Mouse (Mus musculus) heart, embryonic 11.5 days (tissue): ENCODE results near the gene Tctn3. TPM values are rescaled to one million over a fixed set of nuclear protein-coding genes. Genes with fewer than 3 reads are reported as not detected.

Experiments
- ATAC-seq: fragments of 200-750 bp; cut with Nextera tagmentation; replicated peaks from 2 replicates; pipeline ENCODE4 v1.8.0; 2017; ENCODE audit warnings: moderate library complexity; ENCODE audit not compliant: insufficient number of reproducible peaks, low FRiP score, low TSS enrichment
- H3K27ac ChIP-seq: fragments of 300-500 bp; sonication (generic); 2 replicates; pipeline ENCODE4 v1.5.1; 2014; ENCODE audit warnings: mild to moderate bottlenecking, low read depth, low read length
- H3K27me3 ChIP-seq: fragments of 300-500 bp; sonication (generic); 2 replicates; pipeline ENCODE4 v1.6.1; 2014; ENCODE audit warnings: mild to moderate bottlenecking, low read length, mixed read lengths; ENCODE audit not compliant: control insufficient read depth, insufficient read depth
- H3K36me3 ChIP-seq: fragments of 300-500 bp; sonication (generic); 2 replicates; pipeline ENCODE4 v1.6.1; 2014; ENCODE audit warnings: mild to moderate bottlenecking, low read length, moderate library complexity, mixed read lengths; ENCODE audit not compliant: control insufficient read depth, insufficient read depth
- H3K4me1 ChIP-seq: fragments of 300-500 bp; sonication (generic); 2 replicates; pipeline ENCODE4 v1.6.1; 2014; ENCODE audit warnings: low read length; ENCODE audit not compliant: control insufficient read depth, insufficient read depth
- H3K4me2 ChIP-seq: fragments of 300-500 bp; sonication (generic); 2 replicates; pipeline ENCODE4 v1.6.1; 2014; ENCODE audit warnings: mild to moderate bottlenecking, moderate library complexity
- H3K4me3 ChIP-seq: fragments of 300-500 bp; sonication (generic); 2 replicates; pipeline ENCODE4 v1.5.1; 2014; ENCODE audit warnings: low read depth, low read length
- H3K9ac ChIP-seq: fragments of 300-500 bp; sonication (generic); 2 replicates; pipeline ENCODE4 v1.6.1; 2014; ENCODE audit warnings: mild to moderate bottlenecking, low read depth, low read length, moderate library complexity
- H3K9me3 ChIP-seq: fragments of 300-500 bp; sonication (generic); replicated peaks from 2 replicates; pipeline ENCODE4 v1.6.1; 2016; ENCODE audit warnings: low read length; ENCODE audit not compliant: control insufficient read depth
- WGBS: fragments of 180-500 bp; shearing (Covaris S2); extraction: QIAGEN DNeasy Blood & Tissue Kit; methylation state at CpG from one replicate; pipeline ENCODE4 v1.1.7; 2014; ENCODE audit not compliant: insufficient replicate concordance; 5-methylcytosine and 5-hydroxymethylcytosine counted together
- polyA plus RNA-seq: library from polyadenylated mRNA; unstranded; fragments of >200 nt; fragmentation: Nextera tagmentation; extraction: Ambion mirVana; gene quantifications from 2 replicates; pipeline ENCODE4 v1.2.1, GENCODE M21; 2014

Gene Tctn3
- 7.6 and 10.3 TPM in 2 replicates for polyA plus RNA-seq

DNA sequence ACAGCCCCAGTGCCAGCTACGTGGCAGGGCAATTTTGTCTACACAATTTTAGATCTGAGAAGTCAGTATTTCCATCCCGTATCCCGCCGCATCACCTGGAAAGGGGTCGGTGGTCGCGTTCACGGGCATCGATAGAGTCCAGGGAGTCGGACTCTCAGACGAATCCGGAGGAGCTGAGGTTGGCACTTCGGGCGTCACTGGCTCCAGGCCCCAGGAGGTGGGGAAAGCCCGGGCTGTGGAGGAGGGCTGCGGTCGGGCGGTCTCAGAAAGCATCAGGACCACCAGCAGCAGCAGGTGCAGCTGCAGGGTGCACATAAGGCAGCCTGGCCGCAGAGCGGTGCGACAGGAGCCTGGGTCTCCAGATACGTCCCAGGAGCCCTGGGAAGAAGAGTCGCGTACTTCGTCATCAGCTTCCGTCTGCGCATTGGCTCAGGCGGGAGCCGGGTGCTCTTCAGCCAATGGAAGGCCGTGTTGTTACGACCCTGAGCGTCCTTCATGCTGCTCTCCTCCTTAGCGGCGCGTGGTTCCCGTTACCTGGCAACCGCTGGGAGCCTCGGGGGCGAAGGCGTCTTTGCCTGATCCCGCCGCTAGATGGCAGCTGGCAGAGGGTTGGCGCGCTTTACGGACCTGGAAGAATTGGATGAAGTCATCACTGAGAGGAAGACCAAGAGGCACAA, at the start of gene Tctn3, which contains the start of gene Entpd1:
TSS of gene Tctn3 (minus strand) at position 404 of the 677 bp plus-strand sequence.
TSS of gene Entpd1 (plus strand) at position 537 of the 677 bp plus-strand sequence.
- 0% methylated on average over 45 of the region's 45 CpGs for WGBS
- ATAC-seq, result peak; percentile 100
- H3K36me3 ChIP-seq, result no peaks in the 10 kb centered on the region
- H3K4me1 ChIP-seq, result peaks cover 4% of the 10 kb centered on the region; the same call in 1 of the 2 replicates
- no peaks in the 10 kb centered on the region for H3K9me3 ChIP-seq
- H3K27me3 ChIP-seq, result peaks cover 3% of the 10 kb centered on the region; the same call in 1 of the 2 replicates
- peak within 1 kb of the TSS; percentile 74 for H3K4me3 ChIP-seq
- peak within 1 kb of the TSS; percentile 71 for H3K9ac ChIP-seq
- no peak within 1 kb of the TSS for H3K27ac ChIP-seq
- peak within 1 kb of the TSS; percentile 91 for H3K4me2 ChIP-seq

DNA sequence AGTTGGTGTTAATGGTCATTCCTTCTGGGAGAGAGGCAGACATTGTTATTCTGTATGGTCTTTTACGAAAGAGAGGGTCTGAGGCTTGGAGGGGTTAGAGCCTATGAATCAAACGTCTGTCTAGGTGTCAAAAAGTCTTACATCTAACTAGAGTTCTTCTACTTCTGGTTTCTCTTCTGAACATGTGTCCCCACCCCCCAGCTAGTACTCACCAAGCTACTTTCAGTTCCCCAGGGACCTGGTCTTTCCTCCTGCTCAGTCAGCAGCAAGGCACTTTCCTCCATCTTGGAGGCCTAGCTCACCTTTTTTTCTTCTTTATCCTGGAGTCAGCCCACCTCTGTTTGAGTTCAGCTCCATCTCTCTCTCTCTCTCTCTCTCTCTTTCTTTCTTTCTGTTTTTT, 49.1 kb upstream of the Tctn3 start:
- 63% methylated on average over 2 of the region's 2 CpGs for WGBS
- Histone ChIP-seq H3K27ac (no peak overlapping the region), H3K9me3 (no peaks in the 10 kb centered on the region), H3K36me3 (no peaks in the 10 kb centered on the region), H3K27me3 (no peaks in the 10 kb centered on the region), H3K9ac (no peak overlapping the region), H3K4me2 (peak overlapping the region; percentile 84), H3K4me1 (peaks cover 2% of the 10 kb centered on the region; the same call in 1 of the 2 replicates), H3K4me3 (peak overlapping the region; percentile 40)
- no peak for ATAC-seq

- peak overlapping the region; percentile 84 for H3K4me2 ChIP-seq
- peak overlapping the region; percentile 65 for H3K9ac ChIP-seq
- peak overlapping the region; percentile 62 for H3K27ac ChIP-seq
- WGBS, result 9% methylated on average over 9 of the region's 9 CpGs
- no peaks in the 10 kb centered on the region for H3K9me3 ChIP-seq
- no peak for ATAC-seq
- peaks cover 2% of the 10 kb centered on the region; the same call in 1 of the 2 replicates for H3K4me1 ChIP-seq
- H3K27me3 ChIP-seq, result no peaks in the 10 kb centered on the region
- peak overlapping the region; percentile 40 for H3K4me3 ChIP-seq
- H3K36me3 ChIP-seq, result no peaks in the 10 kb centered on the region
Measured at GRCm38 (mm10) chr19:40660510-40660909, 48.5 kb upstream of the Tctn3 start.

GRCm38 (mm10) chr19:40659651-40660478, 47.8 kb upstream of the Tctn3 start:
- peak overlapping the region; percentile 40 for H3K4me3 ChIP-seq
- ATAC-seq, result no peak
- H3K27me3 ChIP-seq, result no peaks in the 10 kb centered on the region
- peak overlapping the region; percentile 84 for H3K4me2 ChIP-seq
- H3K36me3 ChIP-seq, result no peaks in the 10 kb centered on the region
- H3K9me3 ChIP-seq, result no peaks in the 10 kb centered on the region
- peak overlapping the region; percentile 62 for H3K27ac ChIP-seq
- WGBS, result 1% methylated on average over 16 of the region's 16 CpGs
- H3K4me1 ChIP-seq, result peaks cover 2% of the 10 kb centered on the region; the same call in 1 of the 2 replicates
- H3K9ac ChIP-seq, result peak overlapping the region; percentile 65

DNA sequence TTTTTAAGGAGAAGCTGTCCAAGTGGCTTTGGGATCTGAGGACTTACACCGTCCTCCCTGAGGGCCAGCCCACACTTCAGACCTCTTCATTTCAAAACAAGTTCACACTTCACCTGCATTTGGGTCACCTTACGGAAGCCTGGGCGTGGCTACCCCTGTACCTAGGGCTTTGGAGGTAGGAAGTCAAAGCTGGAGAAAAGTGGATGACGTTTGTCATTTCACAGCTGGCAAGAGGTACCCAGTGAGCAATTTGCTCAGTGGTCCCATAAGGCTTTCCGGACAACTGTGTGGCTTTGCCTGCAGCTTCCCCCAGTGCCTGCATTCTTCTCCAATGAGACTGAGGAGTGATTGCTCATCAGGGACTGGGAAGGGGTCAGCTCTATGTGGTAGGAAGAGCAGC, 46.9 kb upstream of the Tctn3 start:
- peak overlapping the region; percentile 84 for H3K4me2 ChIP-seq
- WGBS, result 37% methylated on average over 5 of the region's 5 CpGs
- H3K27ac ChIP-seq, result no peak overlapping the region
- H3K36me3 ChIP-seq, result no peaks in the 10 kb centered on the region
- no peaks in the 10 kb centered on the region for H3K9me3 ChIP-seq
- H3K4me3 ChIP-seq, result 0 out of 2 replicates have a peak overlapping the region, but pooled peaks have one; percentile 40
- H3K9ac ChIP-seq, result no peak overlapping the region
- peaks cover 2% of the 10 kb centered on the region; the same call in 1 of the 2 replicates for H3K4me1 ChIP-seq
- ATAC-seq, result no peak
- no peaks in the 10 kb centered on the region for H3K27me3 ChIP-seq

DNA sequence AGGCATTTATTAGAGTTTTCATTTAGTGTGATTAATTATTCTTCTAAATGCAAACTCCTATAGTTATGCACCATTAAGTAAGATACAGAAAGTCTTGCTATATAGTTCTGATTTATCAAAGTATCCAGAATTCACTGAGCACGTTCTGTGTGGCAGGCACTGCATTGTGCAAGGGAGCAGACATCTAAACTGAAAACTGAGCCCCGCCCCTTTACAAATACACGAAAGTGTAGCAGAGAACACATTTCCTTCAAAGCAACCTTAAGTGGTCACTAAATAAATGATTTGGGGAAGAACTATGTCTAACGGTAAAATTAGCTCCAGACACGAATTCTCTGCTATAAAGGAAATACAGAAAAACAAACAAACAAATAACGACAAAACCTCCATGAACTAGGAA, 46.2 kb upstream of the Tctn3 start:
- Histone ChIP-seq H3K27ac (no peak overlapping the region), H3K4me1 (peaks cover 2% of the 10 kb centered on the region; the same call in 1 of the 2 replicates), H3K9ac (no peak overlapping the region), H3K36me3 (no peaks in the 10 kb centered on the region), H3K4me2 (no peak overlapping the region), H3K4me3 (no peak overlapping the region), H3K9me3 (no peaks in the 10 kb centered on the region), H3K27me3 (no peaks in the 10 kb centered on the region)
- 59% methylated on average over 6 of the region's 6 CpGs for WGBS
- no peak for ATAC-seq

DNA sequence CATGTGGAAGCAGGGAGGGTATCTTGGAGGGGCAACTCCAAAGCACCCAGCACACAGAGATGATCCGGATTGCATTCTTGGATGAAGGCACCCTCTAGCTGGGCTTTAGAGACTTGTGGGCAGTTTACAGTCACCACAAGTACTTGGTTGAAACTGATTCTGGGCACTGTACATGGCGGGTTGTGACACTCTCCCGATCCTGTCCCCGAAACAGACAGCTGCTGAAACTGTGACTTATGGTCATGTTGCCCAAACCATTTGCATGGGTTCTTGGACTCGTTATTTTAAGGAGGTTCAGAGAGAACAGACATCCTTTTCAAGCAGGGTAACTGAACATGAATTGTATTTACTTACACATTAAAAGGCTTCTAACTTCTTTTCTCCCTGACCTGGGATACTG, 44.2 kb upstream of the Tctn3 start:
- Histone ChIP-seq H3K4me2 (no peak overlapping the region), H3K36me3 (no peaks in the 10 kb centered on the region), H3K27ac (no peak overlapping the region), H3K9ac (no peak overlapping the region), H3K27me3 (no peaks in the 10 kb centered on the region), H3K9me3 (no peaks in the 10 kb centered on the region), H3K4me3 (no peak overlapping the region), H3K4me1 (no peaks in the 10 kb centered on the region; the same call in 1 of the 2 replicates)
- no peak for ATAC-seq
- 83% methylated on average over 5 of the region's 5 CpGs for WGBS

DNA sequence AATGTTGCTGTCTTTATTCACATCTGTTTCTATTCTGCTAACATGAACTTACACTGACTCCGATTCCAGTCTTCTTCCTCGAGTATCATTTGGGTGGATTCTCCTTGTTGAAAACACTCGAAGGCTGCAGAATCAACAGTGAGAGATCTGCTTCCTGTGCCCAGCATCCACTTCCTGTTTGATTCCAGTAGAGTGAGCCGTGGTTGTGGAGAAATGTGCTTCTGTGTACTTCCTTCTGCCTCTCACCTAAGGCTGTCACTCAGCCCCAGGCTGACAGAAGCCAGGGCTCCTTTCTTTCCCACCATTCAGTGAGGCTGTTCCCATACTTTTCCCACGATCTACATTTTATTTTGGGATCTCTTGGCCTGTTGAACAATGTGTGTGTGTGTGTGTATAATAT, 38.1 kb upstream of the Tctn3 start:
- WGBS, result 43% methylated on average over 5 of the region's 5 CpGs
- peaks cover 17% of the 10 kb centered on the region for H3K4me1 ChIP-seq
- no peaks in the 10 kb centered on the region for H3K27me3 ChIP-seq
- ATAC-seq, result no peak; the same call in 1 of the 2 replicates
- H3K4me2 ChIP-seq, result no peak overlapping the region
- H3K4me3 ChIP-seq, result no peak overlapping the region
- no peak overlapping the region for H3K9ac ChIP-seq
- no peaks in the 10 kb centered on the region for H3K9me3 ChIP-seq
- no peaks in the 10 kb centered on the region for H3K36me3 ChIP-seq
- peak overlapping the region; percentile 18; the same call in 1 of the 2 replicates for H3K27ac ChIP-seq
